Mouse (Mus musculus) embryonic fibroblast, embryonic 13.5 days (primary cell): ENCODE measurements around the gene Chd9.

ENCODE experiments used
- CTCF ChIP-seq: IDR thresholded peaks from 2 replicates; pipeline ENCODE4 v1.5.1; 2011; ENCODE audit warnings: mild to moderate bottlenecking, control low read depth, low read length, moderate library complexity, borderline replicate concordance; ENCODE audit not compliant: insufficient read depth
- POLR2A ChIP-seq: IDR thresholded peaks from 2 replicates; pipeline ENCODE4 v1.6.1; 2011; ENCODE audit warnings: low read depth, mild to moderate bottlenecking, control low read depth, low read length, moderate library complexity

GRCm38 (mm10) chr8:90976960-90977371, 148.8 kb downstream of the Chd9 start:
- TF ChIP-seq POLR2A (no peak), CTCF (no peak)
